Mouse (Mus musculus) E14TG2a.4 (cell line): ENCODE results near the gene Specc1l.

Experiments used
- CTCF ChIP-seq: conservative IDR thresholded peaks from 2 replicates; pipeline ENCODE4 v1.5.1; 2014; ENCODE audit warnings: low read length
- NANOG ChIP-seq: IDR thresholded peaks from 2 replicates; pipeline ENCODE4 v1.6.1; 2014; ENCODE audit warnings: borderline replicate concordance, low read length, mixed read lengths

DNA sequence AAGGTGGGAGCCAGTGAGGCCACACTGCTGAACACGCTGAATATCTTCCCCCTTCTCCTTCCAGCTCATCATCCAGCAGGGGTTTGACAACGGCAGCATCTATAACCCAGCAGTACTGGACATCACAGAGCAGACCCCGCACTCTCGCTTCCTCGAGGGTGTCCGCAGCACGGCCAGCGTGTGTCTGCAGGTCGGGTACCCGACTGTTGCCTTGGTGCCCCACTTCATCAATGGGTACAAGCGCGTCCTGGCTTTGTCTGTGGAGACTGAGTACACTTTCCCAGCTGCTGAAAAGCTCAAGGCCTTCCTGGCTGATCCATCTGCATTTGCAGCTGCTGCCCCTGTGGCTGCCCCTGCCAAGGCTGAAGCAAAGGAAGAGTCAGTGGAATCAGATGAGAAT is 140.7 kb downstream of the Specc1l start:
- no peak for TF ChIP-seq CTCF
- TF ChIP-seq NANOG: no peak
